Mouse (Mus musculus) lung, postnatal 25 days (tissue): ENCODE results near the gene Olfr172.

Experiments used
- DNase-seq: peaks from one replicate; pipeline ENCODE4 v3.0.0; 2022; ENCODE audit warnings: low spot score

Olfr172 gene

GRCm38 (mm10) chr16:58763076-58763475, at the start of gene Olfr172:
Gene Olfr172 (minus strand): TSS chr16:58763176.
- DNase-seq: no peak

- DNase-seq: no peak
Observed at GRCm38 (mm10) chr16:58800168-58800567, 37.2 kb upstream of the Olfr172 start, which contains the start of gene Olfr173. Gene Olfr173 (minus strand): TSS chr16:58800268.

- no peak for DNase-seq
Observed at GRCm38 (mm10) chr16:58756191-58756590, 6.8 kb downstream of the Olfr172 start.

- DNase-seq: no peak
Observed at GRCm38 (mm10) chr16:58751314-58751713, 11.7 kb downstream of the Olfr172 start.

- no peak for DNase-seq
Observed at GRCm38 (mm10) chr16:58746715-58747114, 16.3 kb downstream of the Olfr172 start.

GRCm38 (mm10) chr16:58740751-58741150, 22.2 kb downstream of the Olfr172 start:
- DNase-seq: no peak

GRCm38 (mm10) chr16:58738800-58739199, 24.2 kb downstream of the Olfr172 start:
- DNase-seq: no peak

GRCm38 (mm10) chr16:58738205-58738604, 24.8 kb downstream of the Olfr172 start:
- DNase-seq: no peak

GRCm38 (mm10) chr16:58728176-58728671, 34.8 kb downstream of the Olfr172 start:
- no peak for DNase-seq

GRCm38 (mm10) chr16:58727477-58728131, 35.4 kb downstream of the Olfr172 start, which contains the start of gene Cldnd1:
Gene Cldnd1 (plus strand): TSS chr16:58727910.
- DNase-seq: peak; percentile 97

GRCm38 (mm10) chr16:58726680-58727476, 36.1 kb downstream of the Olfr172 start:
- DNase-seq: no peak

- DNase-seq: no peak
Observed at GRCm38 (mm10) chr16:58722292-58722691, 40.7 kb downstream of the Olfr172 start.

GRCm38 (mm10) chr16:58718666-58719120, 44.3 kb downstream of the Olfr172 start, which contains the start of gene Gpr15:
Gene Gpr15 (minus strand): TSS chr16:58719070.
- DNase-seq: no peak

GRCm38 (mm10) chr16:58715018-58715417, 48.0 kb downstream of the Olfr172 start:
- DNase-seq: no peak

GRCm38 (mm10) chr16:58713128-58713527, 49.8 kb downstream of the Olfr172 start:
- no peak for DNase-seq

GRCm38 (mm10) chr16:58712221-58712620, 50.8 kb downstream of the Olfr172 start:
- peak; percentile 4 for DNase-seq
